Comparison of ENCODE assay signal across 8 mouse cellular contexts in genomic region chr6:83441259-83442061, GRCm38 (mm10). TPM values are rescaled to one million over a fixed set of nuclear protein-coding genes. Genes with fewer than 3 reads are reported as not detected.
DNase-seq lines count a peak whose midpoint lies in the region; ATAC-seq and TF ChIP-seq lines count a peak whose summit lies in the region.

No protein-coding gene starts in this region.

- DNase-seq in Muller cell, postnatal 12 days (ENCODE audit: inconsistent ontology term): peak; percentile 94
- peak; percentile 87 for DNase-seq in cerebellum, adult 9-11 months
- DNase-seq in layer of hippocampus, adult 9-10 months (ENCODE audit: low spot score): peak; percentile 49
- peak; percentile 82 for DNase-seq in testis, postnatal 14 days (ENCODE audit: low spot score)

- H3K4me3 ChIP-seq in lung, embryonic 15.5 days: peak overlapping the region; percentile 69
- peak overlapping the region; percentile 92 for H3K4me3 ChIP-seq in olfactory bulb, adult 2 months (ENCODE audit: insufficient read depth, low read depth, low read length)

- peak overlapping the region; percentile 75 for H3K9ac ChIP-seq in lung, embryonic 15.5 days

- WGBS in lung, embryonic 15.5 days: under 1% methylated on average over 48 of the region's 48 CpGs
- under 1% methylated on average over 48 of the region's 48 CpGs for WGBS in olfactory bulb, adult 2 months

- peaks cover 82% of the 10 kb centered on the region for H3K4me1 ChIP-seq in lung, embryonic 15.5 days
- peaks cover 44% of the 10 kb centered on the region for H3K4me1 ChIP-seq in olfactory bulb, adult 2 months (ENCODE audit: control insufficient read depth, insufficient read depth, low read length)

- H3K36me3 ChIP-seq in lung, embryonic 15.5 days: peaks cover 11% of the 10 kb centered on the region; the same call in 1 of the 2 replicates

- peak; percentile 64 for ATAC-seq in frontal cortex, adult (ENCODE audit: low TSS enrichment)
- ATAC-seq in hematopoietic stem cell, adult 5-6 weeks (replicated peaks in 1 of 2; ENCODE audit: insufficient read depth in 1 of 2, low FRiP score in 2 of 2, low TSS enrichment in 1 of 2, low read depth in 1 of 2, poor library complexity in 2 of 2, severe bottlenecking in 2 of 2): peak; percentile 55 to 81
- peak; percentile 93 for ATAC-seq in lung, embryonic 15.5 days (ENCODE audit: borderline replicate concordance, extremely low read depth, low FRiP score, low TSS enrichment)

- no peak for TF ChIP-seq CTCF in olfactory bulb, adult 2 months (IDR thresholded peaks at IDR 0.05; ENCODE audit: insufficient read depth, low read depth, low read length)

- no peaks in the 10 kb centered on the region for H3K9me3 ChIP-seq in lung, embryonic 15.5 days

- peak; percentile 85 for TF ChIP-seq POLR2A in olfactory bulb, adult 2 months (IDR thresholded peaks at IDR 0.05; ENCODE audit: insufficient read depth, low read depth, low read length)

- peak overlapping the region; percentile 63 for H3K4me2 ChIP-seq in lung, embryonic 15.5 days

- H3K27me3 ChIP-seq in lung, embryonic 15.5 days: no peaks in the 10 kb centered on the region

- peak overlapping the region; percentile 92 for H3K27ac ChIP-seq in lung, embryonic 15.5 days
- peak overlapping the region; percentile 98 for H3K27ac ChIP-seq in olfactory bulb, adult 2 months (ENCODE audit: insufficient read depth, low read depth, low read length)

RNA-seq across cellular contexts. Expression of gene Tet3, which starts 17.4 kb away (rescaled TPM):
- 13.4 and 20.4 TPM in 2 replicates for total RNA-seq in hematopoietic stem cell, adult 5-6 weeks (2017)
- polyA plus RNA-seq in lung, embryonic 15.5 days (2015; fragmentation: Nextera tagmentation; extraction: Ambion mirVana): 36.1 and 37.1 TPM in 2 replicates
- 65.6 and 107 TPM in 2 replicates for polyA plus RNA-seq in olfactory bulb, adult 2 months (2012; ENCODE audit: insufficient read depth, insufficient read length, low replicate concordance, missing spikeins)

Comparison
In these comparisons a context has a peak if more than half of its experiments do, and no peak if none do; other contexts are left out.
1. Peak in every context shown above with its lines: DNase-seq, ATAC-seq, H3K4me3 ChIP-seq and H3K27ac ChIP-seq.